Mouse (Mus musculus) embryo, embryonic 9.5 days (tissue): ENCODE measurements around the gene Mybpc3.
"Not testable (repeated sequence)": the region's sequence is repeated elsewhere in the genome, so short reads cannot be mapped to it uniquely, and the experiment has no call there.

Experiments
- DNase-seq: peaks from one replicate; pipeline ENCODE4 v3.0.0-alpha.2; 2017; ENCODE audit errors: extremely low spot score

The Mybpc3 gene

GRCm38 (mm10) chr2:91087453-91087852 lies 30.5 kb upstream of the Mybpc3 start:
- no peak for DNase-seq

- no peak for DNase-seq
These were observed 29.0 kb upstream of the Mybpc3 start for GRCm38 (mm10) chr2:91088987-91089386.

GRCm38 (mm10) chr2:91090208-91090607 lies 27.7 kb upstream of the Mybpc3 start:
- no peak for DNase-seq

GRCm38 (mm10) chr2:91090827-91091226 lies 27.1 kb upstream of the Mybpc3 start:
- DNase-seq = no peak

- DNase-seq = no peak
These were observed 21.4 kb upstream of the Mybpc3 start for GRCm38 (mm10) chr2:91096524-91096923.

GRCm38 (mm10) chr2:91097015-91097414 lies 20.9 kb upstream of the Mybpc3 start:
- no peak for DNase-seq

- DNase-seq = no peak
These were observed 19.8 kb upstream of the Mybpc3 start for GRCm38 (mm10) chr2:91098156-91098555.

GRCm38 (mm10) chr2:91101124-91101740 lies 16.7 kb upstream of the Mybpc3 start:
- DNase-seq = peak; percentile 84

- DNase-seq = no peak
These were observed 9.8 kb upstream of the Mybpc3 start for GRCm38 (mm10) chr2:91108156-91108555.

GRCm38 (mm10) chr2:91109241-91109640 lies 8.7 kb upstream of the Mybpc3 start:
- no peak for DNase-seq

GRCm38 (mm10) chr2:91109807-91110385 lies 8.0 kb upstream of the Mybpc3 start:
- no peak for DNase-seq

GRCm38 (mm10) chr2:91110429-91110828 lies 7.5 kb upstream of the Mybpc3 start:
- DNase-seq = no peak

GRCm38 (mm10) chr2:91111832-91112231 lies 6.1 kb upstream of the Mybpc3 start:
- DNase-seq = not testable (repeated sequence)

GRCm38 (mm10) chr2:91112491-91112890 lies 5.5 kb upstream of the Mybpc3 start:
- DNase-seq = no peak

GRCm38 (mm10) chr2:91113334-91113733 lies 4.6 kb upstream of the Mybpc3 start:
- DNase-seq = no peak

- DNase-seq = no peak
These were observed 4.1 kb upstream of the Mybpc3 start for GRCm38 (mm10) chr2:91113852-91114251.

GRCm38 (mm10) chr2:91114781-91115577 lies 3.0 kb upstream of the Mybpc3 start:
- DNase-seq = peak; percentile 97

GRCm38 (mm10) chr2:91115578-91115970 lies 2.4 kb upstream of the Mybpc3 start:
- no peak for DNase-seq

GRCm38 (mm10) chr2:91116842-91117241 lies 1.1 kb upstream of the Mybpc3 start:
- DNase-seq = no peak

- DNase-seq = no peak
These were observed 703 bp downstream of the Mybpc3 start for GRCm38 (mm10) chr2:91118647-91119046.

- no peak for DNase-seq
These were observed 1.1 kb downstream of the Mybpc3 start for GRCm38 (mm10) chr2:91119061-91119460.

GRCm38 (mm10) chr2:91119551-91119950 lies 1.6 kb downstream of the Mybpc3 start:
- no peak for DNase-seq

- DNase-seq = no peak
These were observed 2.3 kb downstream of the Mybpc3 start for GRCm38 (mm10) chr2:91120261-91120671.
